Mouse (Mus musculus) frontal cortex, postnatal 14 days (tissue): ENCODE results near the gene Acrv1.
"Not testable (repeated sequence)": the region's sequence is repeated elsewhere in the genome, so short reads cannot be mapped to it uniquely, and the experiment has no call there.

Source experiments
- DNase-seq, 2 experiments: peaks; one replicate each; pipeline ENCODE4 v3.0.0; 2022; ENCODE audit warnings: low spot score in 2 of 2

Acrv1 gene

DNA sequence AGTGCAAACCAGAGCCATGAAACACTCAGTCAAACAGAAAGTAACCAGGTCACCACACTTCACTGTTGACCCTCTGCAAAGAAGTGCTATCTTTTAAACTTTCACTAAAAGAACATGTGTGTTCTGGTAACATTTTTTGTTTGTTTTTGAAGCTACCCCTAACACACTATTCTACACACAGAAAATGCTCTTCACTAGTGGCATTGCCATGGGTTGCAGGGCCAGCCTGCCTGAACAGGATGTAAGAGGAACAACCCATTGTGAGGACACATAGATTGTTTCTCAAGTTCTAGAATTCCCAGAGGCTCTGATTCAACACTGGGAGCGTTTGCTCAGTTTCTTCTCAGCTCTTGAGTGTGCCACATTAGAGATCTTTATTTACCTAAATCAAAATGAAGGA is at the start of gene Acrv1:
TSS of gene Acrv1 (plus strand) at position 301 of the 400 bp plus-strand sequence.
- no peak for DNase-seq

DNA sequence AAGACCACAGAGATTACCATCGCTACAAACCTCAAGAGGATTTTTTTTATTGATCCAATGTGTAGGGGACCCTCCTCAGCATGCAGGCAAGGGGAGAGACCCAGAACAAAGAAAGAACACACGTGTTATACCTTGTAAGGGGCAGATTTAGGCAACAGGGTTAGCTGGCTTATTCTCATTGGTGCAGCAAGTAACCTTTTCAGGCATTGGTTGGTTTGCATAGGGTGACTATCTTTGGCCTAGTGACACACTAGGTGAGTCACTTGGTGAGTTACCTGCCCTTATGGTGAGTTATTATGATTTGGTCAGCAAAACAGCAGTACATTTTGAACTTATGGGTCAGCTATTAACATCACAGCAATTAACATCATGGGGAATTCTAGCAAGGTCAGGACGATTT is 49.7 kb upstream of the Acrv1 start, which contains the start of gene A630095E13Rik:
TSS of gene A630095E13Rik (minus strand) at position 101 of the 400 bp plus-strand sequence.
- not testable (repeated sequence) for DNase-seq

GRCm38 (mm10) chr9:36681424-36681823 is 11.6 kb upstream of the Acrv1 start:
- DNase-seq, result no peak

- no peak for DNase-seq
These were observed 5.7 kb upstream of the Acrv1 start for GRCm38 (mm10) chr9:36687329-36687728.

DNA sequence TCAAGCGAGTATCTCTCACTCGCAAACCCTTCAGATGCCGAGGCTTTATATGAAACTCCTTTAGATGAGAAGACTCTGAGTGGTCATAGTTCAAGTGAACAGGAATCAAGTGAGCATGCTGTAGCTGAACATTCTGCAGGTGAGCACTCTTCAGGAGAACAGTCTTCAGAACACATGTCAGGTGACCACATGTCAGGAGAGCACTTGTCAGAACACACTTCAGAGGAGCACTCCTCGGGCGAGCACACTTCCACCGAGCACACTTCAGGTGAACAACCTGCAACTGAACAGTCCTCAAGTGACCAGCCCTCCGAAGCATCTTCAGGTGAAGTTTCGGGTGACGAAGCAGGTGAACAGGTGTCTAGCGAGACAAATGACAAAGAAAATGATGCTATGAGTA is 1.3 kb downstream of the Acrv1 start:
- DNase-seq, result no peak

DNA sequence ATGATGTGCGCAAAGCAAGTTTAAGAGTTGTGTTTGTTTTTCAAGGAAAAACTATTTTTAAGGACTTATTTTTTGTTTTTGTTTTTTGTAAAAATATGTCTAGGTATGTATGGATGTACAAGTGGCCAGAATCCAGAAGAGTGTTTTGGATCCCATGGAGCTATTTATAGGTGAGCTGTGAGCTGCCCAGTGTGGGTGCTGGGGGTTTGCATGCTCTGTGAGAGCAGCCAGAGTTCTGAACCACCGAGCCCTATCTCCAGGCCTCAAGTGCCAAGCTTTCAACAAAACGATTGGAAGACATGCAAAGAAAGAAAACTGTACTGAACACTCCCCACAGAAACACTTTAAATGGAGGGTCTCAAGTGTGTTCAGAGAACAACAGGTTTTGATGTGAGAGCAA is 12.9 kb downstream of the Acrv1 start:
- DNase-seq, result no peak

- no peak for DNase-seq
These were observed 14.3 kb downstream of the Acrv1 start for GRCm38 (mm10) chr9:36707304-36707703.

GRCm38 (mm10) chr9:36716624-36717023 is 23.6 kb downstream of the Acrv1 start:
- no peak for DNase-seq

- peak; percentile 85 to 88 for DNase-seq
These were observed 33.4 kb downstream of the Acrv1 start for GRCm38 (mm10) chr9:36726131-36727033.

GRCm38 (mm10) chr9:36727034-36727755 is 34.2 kb downstream of the Acrv1 start, which contains the start of gene Chek1:
Chek1 (minus strand) TSS chr9:36727065.
- DNase-seq, result no peak
